In genomic region chr10:87999617-88000330, GRCm38 (mm10) we compare ENCODE assay signal across 15 mouse cellular contexts.
A peak's percentile ranks its signal among the peaks of the same experiment; 100 is the strongest.
DNase-seq lines count a peak whose midpoint lies in the region; ATAC-seq and TF ChIP-seq lines count a peak whose summit lies in the region.
"Had no signal": no experiment of that assay in that cellular context is flagged by ENCODE, and none has a peak within 500 bp of the region (broad histone marks: within the 10 kb centered on the region; RNA-seq: fewer than 3 reads in every experiment).

No protein-coding gene starts in this region.

- WGBS in kidney, postnatal 0 days = 35% methylated on average over 2 of the region's 2 CpGs

- no peak overlapping the region for H3K4me2 ChIP-seq in kidney, postnatal 0 days (ENCODE audit: low read length)
- H3K4me2 ChIP-seq: forebrain, embryonic 15.5 days; midbrain, embryonic 11.5 days; neural tube, embryonic 12.5 days had no signal

- H3K9me3 ChIP-seq in kidney, postnatal 0 days (replicated peaks; ENCODE audit: low read length) = no peaks in the 10 kb centered on the region
- H3K9me3 ChIP-seq: forebrain, embryonic 15.5 days; neural tube, embryonic 12.5 days had no signal

- peak; percentile 72 for DNase-seq in embryo, embryonic 10 days (ENCODE audit: low spot score)
- no peak for DNase-seq in embryo, embryonic 9.5 days (ENCODE audit: extremely low spot score)
- DNase-seq in 3T3-L1 (ENCODE audit: low read depth, low spot score) = peak; percentile 73
- peak; percentile 41 for DNase-seq in embryo, embryonic 11 days
- peak; percentile 71 for DNase-seq in kidney, postnatal 0 days (ENCODE audit: low spot score)
- no peak for DNase-seq in layer of hippocampus, postnatal 36 days
- DNase-seq in thymus, postnatal 0 days (ENCODE audit: low spot score) = no peak
- no peak for DNase-seq in heart, adult 8-10 months (ENCODE audit: low spot score)
- DNase-seq: gastrocnemius, postnatal 36 days; liver, postnatal 0 days; right cerebral cortex, postnatal 14 days had no signal

- H3K4me1 ChIP-seq in kidney, postnatal 0 days (replicated peaks; ENCODE audit: insufficient read depth, low read length) = no peaks in the 10 kb centered on the region
- H3K4me1 ChIP-seq: forebrain, embryonic 15.5 days; neural tube, embryonic 12.5 days had no signal

- no peaks in the 10 kb centered on the region for H3K36me3 ChIP-seq in kidney, postnatal 0 days (ENCODE audit: insufficient read depth, low read length)
- H3K36me3 ChIP-seq: forebrain, embryonic 15.5 days; neural tube, embryonic 12.5 days had no signal

- H3K4me3 ChIP-seq in kidney, postnatal 0 days (replicated peaks; ENCODE audit: low read depth, low read length) = no peak overlapping the region
- H3K4me3 ChIP-seq: forebrain, embryonic 15.5 days; neural tube, embryonic 12.5 days had no signal

- H3K27ac ChIP-seq in kidney, postnatal 0 days = no peak overlapping the region
- H3K27ac ChIP-seq: forebrain, embryonic 15.5 days; hindbrain, postnatal 0 days; neural tube, embryonic 12.5 days had no signal

- H3K9ac ChIP-seq in kidney, postnatal 0 days (ENCODE audit: low read depth, low read length) = no peak overlapping the region
- H3K9ac ChIP-seq: forebrain, embryonic 15.5 days; liver, postnatal 0 days; neural tube, embryonic 12.5 days had no signal

- TF ChIP-seq CTCF in kidney, postnatal 0 days (IDR thresholded peaks at IDR 0.05; ENCODE audit: low read depth) = no peak

- ATAC-seq in kidney, postnatal 0 days (replicated peaks; ENCODE audit: low FRiP score, low read depth) = no peak
- ATAC-seq: forebrain, embryonic 15.5 days; hindbrain, postnatal 0 days; liver, postnatal 0 days had no signal

- H3K27me3 ChIP-seq in kidney, postnatal 0 days (ENCODE audit: insufficient read depth, low read length) = no peaks in the 10 kb centered on the region
- H3K27me3 ChIP-seq: forebrain, embryonic 15.5 days; neural tube, embryonic 12.5 days had no signal

Comparison
In these comparisons a context has a peak if more than half of its experiments do, and no peak if none do; other contexts are left out.
1. DNase-seq: peak in embryo, embryonic 10 days (single experiment), 3T3-L1 (single experiment), embryo, embryonic 11 days (single experiment) and kidney, postnatal 0 days (single experiment); none in embryo, embryonic 9.5 days (single experiment), layer of hippocampus, postnatal 36 days (0 of 2), thymus, postnatal 0 days (single experiment) and heart, adult 8-10 months (single experiment).